Mouse (Mus musculus) kidney, embryonic 14.5 days (tissue): Measurements from ENCODE around the gene Sfn. TPM values are rescaled to one million over a fixed set of nuclear protein-coding genes. Genes with fewer than 3 reads are reported as not detected.

Source experiments
- microRNA-seq: library from miRNA; unstranded; fragments of <30 nt; microRNA quantifications from one replicate; pipeline ENCODE4, GENCODE M21; 2016
- polyA plus RNA-seq: library from polyadenylated mRNA; unstranded; fragments of >200 nt; fragmentation: Nextera tagmentation; extraction: Ambion mirVana; gene quantifications from 2 replicates; pipeline ENCODE4 v1.2.1, GENCODE M21; 2014

Gene Sfn
- polyA plus RNA-seq, 1 experiment from 2014 or later: 8.0 TPM

Small RNA genes lying within 50 kb of the gene (microRNA-seq; reads per million reads assigned to microRNA genes)
- not detected for gene Gm23158

Other genes starting within 250 kb of the Sfn start
- 10.0 and 16.0 TPM in 2 replicates for gene Wdtc1, start 248.7 kb downstream of the Sfn start, polyA plus RNA-seq
- gene Slc9a1, start 232.5 kb downstream of the Sfn start, polyA plus RNA-seq: 5.6 and 7.6 TPM in 2 replicates
- 0.35 and 0.94 TPM in 2 replicates for gene Tent5b, start 122.0 kb downstream of the Sfn start, polyA plus RNA-seq
- 1.4 and 1.6 TPM in 2 replicates for gene Trnp1, start 103.6 kb downstream of the Sfn start, polyA plus RNA-seq
- gene Kdf1, start 83.2 kb downstream of the Sfn start, polyA plus RNA-seq: 15.3 and 21.4 TPM in 2 replicates
- 285 and 287 TPM in 2 replicates for gene Nudc, start 56.2 kb downstream of the Sfn start, polyA plus RNA-seq
- not detected in 2 replicates for gene Nr0b2, start 48.8 kb downstream of the Sfn start, polyA plus RNA-seq
- gene Gpatch3, start 27.4 kb downstream of the Sfn start, polyA plus RNA-seq: 6.5 and 10.2 TPM in 2 replicates
- gene Gpn2, start 17.8 kb downstream of the Sfn start, polyA plus RNA-seq: 23.6 and 23.9 TPM in 2 replicates
- gene Zdhhc18, start 48.0 kb upstream of the Sfn start, polyA plus RNA-seq: 3.0 and 4.2 TPM in 2 replicates
- gene Pigv, start 70.5 kb upstream of the Sfn start, polyA plus RNA-seq: 12.6 and 16.9 TPM in 2 replicates
- gene Arid1a, start 154.6 kb upstream of the Sfn start, polyA plus RNA-seq: 40.5 and 51.7 TPM in 2 replicates